Mouse (Mus musculus): ENCODE measurements around the gene Slc17a7. TPM values are rescaled to one million over a fixed set of nuclear protein-coding genes. Genes with fewer than 3 reads are reported as not detected.

The Slc17a7 gene
- polyA plus RNA-seq, 1 experiment, result 397 TPM

DNA sequence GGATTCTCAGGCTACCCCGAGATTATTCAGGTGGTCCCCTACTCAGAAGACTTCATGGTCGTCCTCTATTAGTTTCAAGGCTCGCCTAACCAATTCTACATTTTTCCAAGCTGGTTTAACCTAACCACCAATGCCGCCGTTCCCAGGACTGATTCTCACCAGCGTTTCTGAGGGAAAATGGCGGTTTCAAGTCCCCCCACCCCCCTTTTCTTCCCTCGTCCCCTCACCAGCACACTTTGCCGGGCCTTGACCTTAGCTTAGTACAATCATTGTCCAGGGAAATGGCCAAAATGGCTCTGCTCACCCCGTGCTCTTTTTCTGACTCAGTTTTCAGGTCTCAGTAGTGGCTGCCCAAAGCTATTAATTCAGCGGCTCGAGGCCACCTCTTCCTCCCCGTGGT, 11.6 kb downstream of the Slc17a7 start:
- no peak overlapping the region for H3K27ac ChIP-seq (ENCODE audit: insufficient read depth, low read length)
- H3K4me3 ChIP-seq (replicated peaks; ENCODE audit: insufficient read depth, low read depth, low read length), result no peak overlapping the region
- no peak for TF ChIP-seq CTCF (IDR thresholded peaks at IDR 0.05; ENCODE audit: borderline replicate concordance, insufficient read depth, low read depth, low read length)
- TF ChIP-seq POLR2A (IDR thresholded peaks at IDR 0.05; ENCODE audit: borderline replicate concordance, insufficient read depth, low read length), result no peak
- H3K4me1 ChIP-seq (ENCODE audit: control insufficient read depth, insufficient read depth, low read length), result peaks cover 14% of the 10 kb centered on the region
- H3K27me3 ChIP-seq (ENCODE audit: control insufficient read depth, insufficient read depth, low read length), result no peaks in the 10 kb centered on the region; the same call in 1 of the 2 replicates
- 21% methylated on average over 13 of the region's 13 CpGs for WGBS
- no peak for DNase-seq

DNA sequence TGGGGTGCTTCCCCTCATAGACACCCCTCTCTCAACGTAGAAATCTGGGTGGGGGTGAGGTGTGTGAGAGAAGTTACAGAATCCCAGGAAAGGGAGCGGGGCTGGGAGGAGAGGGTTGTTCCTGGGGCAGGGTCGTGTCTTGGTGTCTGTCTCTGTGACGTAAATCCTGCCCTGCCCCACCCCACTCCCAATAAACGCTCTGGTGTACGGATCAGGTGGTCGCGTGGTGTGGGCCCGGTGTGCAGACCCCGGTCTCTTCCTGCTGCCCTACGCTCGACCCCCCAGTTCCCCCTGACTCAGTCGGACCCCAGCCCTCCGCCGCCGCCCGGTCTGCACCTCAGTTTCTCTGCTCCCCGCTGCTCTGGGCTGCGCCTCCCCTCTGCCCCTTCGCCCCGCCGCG, 12.2 kb downstream of the Slc17a7 start:
- no peak for DNase-seq
- Histone ChIP-seq H3K27ac (ENCODE audit: insufficient read depth, low read length) (no peak overlapping the region), H3K4me3 (replicated peaks; ENCODE audit: insufficient read depth, low read depth, low read length) (no peak overlapping the region), H3K27me3 (ENCODE audit: control insufficient read depth, insufficient read depth, low read length) (no peaks in the 10 kb centered on the region; the same call in 1 of the 2 replicates), H3K4me1 (ENCODE audit: control insufficient read depth, insufficient read depth, low read length) (peaks cover 12% of the 10 kb centered on the region)
- no peak for TF ChIP-seq CTCF (IDR thresholded peaks at IDR 0.05; ENCODE audit: borderline replicate concordance, insufficient read depth, low read depth, low read length)
- peak; percentile 32; the same call in 1 of the 2 replicates for TF ChIP-seq POLR2A (IDR thresholded peaks at IDR 0.05; ENCODE audit: borderline replicate concordance, insufficient read depth, low read length)
- 4% methylated on average over 23 of the region's 23 CpGs for WGBS

DNA sequence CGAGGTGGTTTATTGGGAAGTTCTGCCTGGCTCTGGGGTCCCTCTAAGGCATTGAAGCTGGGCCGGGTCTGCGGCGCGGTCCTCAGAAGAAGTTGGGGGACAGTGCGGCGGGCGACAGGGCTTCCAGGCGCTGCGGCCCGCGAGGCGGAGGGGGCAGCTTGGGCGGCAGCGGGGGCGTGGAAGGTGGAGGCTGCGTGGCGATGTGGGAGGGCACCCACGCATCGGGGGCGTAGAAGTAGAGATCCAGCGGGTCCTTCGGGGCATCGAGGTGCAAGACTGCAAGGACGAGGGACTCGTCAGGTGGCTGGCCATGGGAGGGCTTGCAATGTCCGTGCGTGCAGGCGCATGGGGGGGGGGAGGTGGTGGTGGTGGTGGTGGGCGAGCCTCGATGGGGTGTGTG, 12.6 kb downstream of the Slc17a7 start:
- Histone ChIP-seq H3K27ac (ENCODE audit: insufficient read depth, low read length) (no peak overlapping the region), H3K27me3 (ENCODE audit: control insufficient read depth, insufficient read depth, low read length) (no peaks in the 10 kb centered on the region; the same call in 1 of the 2 replicates), H3K4me3 (replicated peaks; ENCODE audit: insufficient read depth, low read depth, low read length) (no peak overlapping the region), H3K4me1 (ENCODE audit: control insufficient read depth, insufficient read depth, low read length) (peaks cover 12% of the 10 kb centered on the region)
- peak in 1 of 2 experiments; percentile 46 for DNase-seq
- 3% methylated on average over 29 of the region's 31 CpGs for WGBS
- TF ChIP-seq CTCF (IDR thresholded peaks at IDR 0.05; ENCODE audit: borderline replicate concordance, insufficient read depth, low read depth, low read length) (no peak), POLR2A (IDR thresholded peaks at IDR 0.05; ENCODE audit: borderline replicate concordance, insufficient read depth, low read length) (no peak; the same call in 1 of the 2 replicates)

DNA sequence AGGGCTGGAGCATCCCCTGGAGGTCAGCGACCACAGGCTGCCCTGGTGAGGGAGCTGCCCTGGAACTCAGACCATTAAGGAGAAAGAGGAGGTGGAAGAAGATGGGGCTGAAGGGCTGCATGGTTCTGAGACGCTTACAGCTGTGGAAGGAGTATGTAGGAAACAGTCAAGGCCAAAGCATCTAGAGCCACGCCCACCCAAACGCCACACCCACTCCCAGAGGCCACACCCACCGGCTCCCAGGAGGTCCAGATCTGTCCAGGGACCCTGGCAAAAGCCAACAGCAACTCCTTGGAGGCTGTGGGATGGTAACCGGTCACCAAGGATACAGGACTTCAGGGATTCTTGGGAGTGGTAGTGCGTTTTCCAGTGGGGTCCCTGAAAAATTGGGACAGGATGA, 14.8 kb downstream of the Slc17a7 start:
- WGBS, result 32% methylated on average over 7 of the region's 7 CpGs
- Histone ChIP-seq H3K4me3 (replicated peaks; ENCODE audit: insufficient read depth, low read depth, low read length) (no peak overlapping the region), H3K4me1 (ENCODE audit: control insufficient read depth, insufficient read depth, low read length) (peaks cover 14% of the 10 kb centered on the region), H3K27ac (ENCODE audit: insufficient read depth, low read length) (no peak overlapping the region), H3K27me3 (ENCODE audit: control insufficient read depth, insufficient read depth, low read length) (no peaks in the 10 kb centered on the region; the same call in 1 of the 2 replicates)
- no peak for TF ChIP-seq POLR2A (IDR thresholded peaks at IDR 0.05; ENCODE audit: borderline replicate concordance, insufficient read depth, low read length)
- TF ChIP-seq CTCF (IDR thresholded peaks at IDR 0.05; ENCODE audit: borderline replicate concordance, insufficient read depth, low read depth, low read length), result no peak
- no peak for DNase-seq

DNA sequence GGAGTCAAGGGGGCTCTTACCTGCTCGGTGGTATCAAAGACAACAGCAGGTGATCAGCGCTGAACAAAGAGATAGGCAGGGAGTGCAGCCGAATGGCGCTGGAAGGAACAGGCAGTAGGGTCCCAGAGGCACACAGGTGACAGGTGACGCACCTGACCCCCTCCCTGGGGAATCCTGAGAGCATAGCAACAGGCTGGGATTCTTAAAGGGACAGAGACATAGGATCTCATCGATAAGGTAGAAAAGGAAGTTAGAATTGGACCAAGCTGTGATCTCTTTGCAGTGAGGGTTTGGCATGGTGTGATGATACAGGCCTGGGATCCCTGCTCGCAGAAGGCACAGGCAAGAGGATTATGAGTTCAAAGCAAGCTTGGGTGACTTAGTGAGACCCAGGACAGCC, 15.7 kb downstream of the Slc17a7 start, which contains the start of gene Gfy:
Gene Gfy (minus strand): TSS at position 101 of the 400 bp plus-strand sequence.
- no peak for DNase-seq
- Histone ChIP-seq H3K4me3 (replicated peaks; ENCODE audit: insufficient read depth, low read depth, low read length) (no peak within 1 kb of the TSS), H3K4me1 (ENCODE audit: control insufficient read depth, insufficient read depth, low read length) (peaks cover 14% of the 10 kb centered on the region), H3K27me3 (ENCODE audit: control insufficient read depth, insufficient read depth, low read length) (no peaks in the 10 kb centered on the region; the same call in 1 of the 2 replicates), H3K27ac (ENCODE audit: insufficient read depth, low read length) (no peak within 1 kb of the TSS)
- 41% methylated on average over 7 of the region's 7 CpGs for WGBS
- TF ChIP-seq CTCF (IDR thresholded peaks at IDR 0.05; ENCODE audit: borderline replicate concordance, insufficient read depth, low read depth, low read length) (no peak), POLR2A (IDR thresholded peaks at IDR 0.05; ENCODE audit: borderline replicate concordance, insufficient read depth, low read length) (no peak)

DNA sequence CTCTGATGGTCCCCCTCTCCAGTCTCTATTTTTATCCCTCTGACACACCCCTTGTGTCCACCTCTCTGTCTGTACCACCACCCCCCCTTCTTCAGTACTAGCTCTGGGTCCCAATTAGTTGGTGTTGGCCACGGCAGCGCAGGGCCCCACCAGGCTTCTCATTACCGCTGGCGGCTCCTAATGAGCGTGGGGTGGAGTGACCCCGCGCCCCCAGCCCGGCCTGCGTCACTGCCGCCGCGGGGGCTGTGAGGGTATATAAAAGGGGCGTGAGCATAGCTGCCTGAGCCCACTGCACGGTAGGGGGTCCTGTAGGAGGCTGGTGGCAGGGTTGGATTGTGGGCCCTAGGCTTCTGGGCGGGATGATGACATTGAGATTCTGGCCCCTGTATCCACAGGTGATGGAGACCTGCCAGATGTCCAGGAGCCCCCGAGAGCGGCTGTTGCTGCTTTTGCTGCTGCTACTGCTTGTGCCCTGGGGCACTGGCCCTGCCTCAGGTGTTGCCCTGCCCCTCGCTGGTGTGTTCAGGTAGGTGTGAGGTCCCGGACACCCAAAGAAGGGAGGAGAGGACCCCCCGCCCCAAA, 17.2 kb downstream of the Slc17a7 start, which contains the start of gene Pth2:
Gene Pth2 (plus strand): TSS at position 100 of the 582 bp plus-strand sequence.
- no peak within 1 kb of the TSS for H3K4me3 ChIP-seq (replicated peaks; ENCODE audit: insufficient read depth, low read depth, low read length)
- H3K4me1 ChIP-seq (ENCODE audit: control insufficient read depth, insufficient read depth, low read length), result peaks cover 11% of the 10 kb centered on the region
- 18% methylated on average over 20 of the region's 20 CpGs for WGBS
- no peaks in the 10 kb centered on the region for H3K27me3 ChIP-seq (ENCODE audit: control insufficient read depth, insufficient read depth, low read length)
- TF ChIP-seq CTCF (IDR thresholded peaks at IDR 0.05; ENCODE audit: borderline replicate concordance, insufficient read depth, low read depth, low read length), result no peak
- TF ChIP-seq POLR2A (IDR thresholded peaks at IDR 0.05; ENCODE audit: borderline replicate concordance, insufficient read depth, low read length), result no peak
- H3K27ac ChIP-seq (ENCODE audit: insufficient read depth, low read length), result no peak within 1 kb of the TSS
- DNase-seq, result no peak

DNA sequence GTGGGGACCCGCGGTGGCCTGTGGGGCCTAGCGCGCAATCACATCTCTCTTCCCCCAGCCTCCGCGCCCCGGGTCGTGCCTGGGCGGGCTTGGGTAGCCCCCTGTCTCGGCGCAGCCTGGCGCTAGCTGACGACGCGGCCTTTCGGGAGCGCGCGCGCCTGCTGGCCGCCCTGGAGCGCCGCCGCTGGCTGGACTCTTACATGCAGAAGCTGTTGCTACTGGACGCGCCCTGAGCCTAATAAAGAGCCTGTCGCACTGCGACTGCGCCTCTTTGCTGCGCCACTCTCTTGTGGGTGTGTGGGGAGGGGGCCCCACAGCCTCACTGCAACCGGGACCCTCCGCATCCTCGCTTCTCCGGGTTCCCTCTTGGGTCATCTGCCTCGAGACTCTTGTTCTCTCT, 17.8 kb downstream of the Slc17a7 start:
- TF ChIP-seq CTCF (IDR thresholded peaks at IDR 0.05; ENCODE audit: borderline replicate concordance, insufficient read depth, low read depth, low read length) (no peak), POLR2A (IDR thresholded peaks at IDR 0.05; ENCODE audit: borderline replicate concordance, insufficient read depth, low read length) (no peak)
- H3K4me3 ChIP-seq (replicated peaks; ENCODE audit: insufficient read depth, low read depth, low read length), result no peak overlapping the region
- H3K27ac ChIP-seq (ENCODE audit: insufficient read depth, low read length), result no peak overlapping the region

DNA sequence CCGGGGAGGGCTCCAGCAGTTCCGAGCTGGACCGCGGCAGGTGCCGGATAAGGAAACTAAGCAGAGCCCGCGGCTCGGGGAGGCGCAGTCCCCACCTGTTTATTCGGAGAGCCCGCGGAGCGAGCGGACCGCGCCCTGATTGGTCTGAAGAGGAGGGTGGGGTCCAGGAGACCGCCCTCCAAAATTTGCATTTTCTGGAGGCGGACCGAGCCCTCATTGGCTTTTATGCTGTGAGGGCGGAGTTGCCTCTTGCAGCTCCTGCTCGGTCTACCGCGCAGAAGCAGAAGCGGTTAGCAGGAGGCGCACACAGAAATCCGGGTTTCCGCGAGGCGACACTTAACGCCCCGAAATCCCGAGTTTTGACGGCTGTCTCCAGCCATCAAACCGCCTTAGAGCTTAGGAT, 18.5 kb downstream of the Slc17a7 start:
- WGBS, result under 1% methylated on average over 34 of the region's 34 CpGs
- TF ChIP-seq CTCF (IDR thresholded peaks at IDR 0.05; ENCODE audit: borderline replicate concordance, insufficient read depth, low read depth, low read length) (no peak), POLR2A (IDR thresholded peaks at IDR 0.05; ENCODE audit: borderline replicate concordance, insufficient read depth, low read length) (peak; percentile 73; the same call in 1 of the 2 replicates)
- DNase-seq, result peak; percentile 88 to 93
- H3K4me3 ChIP-seq (replicated peaks; ENCODE audit: insufficient read depth, low read depth, low read length), result peak overlapping the region; percentile 50
- peak overlapping the region; percentile 21; the same call in 1 of the 2 replicates for H3K27ac ChIP-seq (ENCODE audit: insufficient read depth, low read length)
- no peaks in the 10 kb centered on the region for H3K27me3 ChIP-seq (ENCODE audit: control insufficient read depth, insufficient read depth, low read length)
- H3K4me1 ChIP-seq (ENCODE audit: control insufficient read depth, insufficient read depth, low read length), result 0 out of 2 replicates have a peak, but pooled peaks cover 6% of the 10 kb centered on the region

More for the DNA sequence above, 17.8 kb downstream of the Slc17a7 start:
- no peaks in the 10 kb centered on the region for H3K27me3 ChIP-seq (ENCODE audit: control insufficient read depth, insufficient read depth, low read length)
- no peak for DNase-seq
- WGBS, result 3% methylated on average over 35 of the region's 35 CpGs
- H3K4me1 ChIP-seq (ENCODE audit: control insufficient read depth, insufficient read depth, low read length), result peaks cover 6% of the 10 kb centered on the region; the same call in 1 of the 2 replicates
